Mouse (Mus musculus) spleen, adult 18-20 months (tissue): Measurements from ENCODE around the gene Dusp9.

Source experiments
- DNase-seq, 2 experiments: peaks; one replicate each; pipeline ENCODE4 v3.0.0; 2022; ENCODE audit warnings: mixed read lengths in 2 of 2

Dusp9 gene

DNA sequence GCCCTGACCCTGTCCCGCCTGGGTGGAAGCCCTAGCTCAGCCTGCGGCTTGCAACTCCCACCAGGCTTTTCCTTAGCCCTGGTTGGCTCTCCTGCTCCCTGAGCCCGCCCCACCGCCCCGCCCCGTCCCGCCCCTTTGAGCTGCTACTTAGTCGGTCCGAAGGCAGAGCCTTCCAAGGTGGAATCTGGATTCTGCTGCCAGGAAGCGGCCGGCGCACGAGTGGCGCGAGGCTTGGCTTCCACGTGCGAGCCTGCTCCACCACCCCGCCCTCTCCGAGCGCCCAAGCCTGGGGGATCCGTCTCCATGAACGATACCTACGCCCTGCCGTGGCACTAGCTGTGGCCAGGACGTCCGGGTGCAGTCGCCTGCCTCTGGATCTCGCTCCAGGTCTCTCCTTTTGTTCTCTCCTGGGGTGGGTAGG, at the start of gene Dusp9:
Gene Dusp9 (plus strand): TSS at position 165 of the 421 bp plus-strand sequence.
- no peak for DNase-seq

DNA sequence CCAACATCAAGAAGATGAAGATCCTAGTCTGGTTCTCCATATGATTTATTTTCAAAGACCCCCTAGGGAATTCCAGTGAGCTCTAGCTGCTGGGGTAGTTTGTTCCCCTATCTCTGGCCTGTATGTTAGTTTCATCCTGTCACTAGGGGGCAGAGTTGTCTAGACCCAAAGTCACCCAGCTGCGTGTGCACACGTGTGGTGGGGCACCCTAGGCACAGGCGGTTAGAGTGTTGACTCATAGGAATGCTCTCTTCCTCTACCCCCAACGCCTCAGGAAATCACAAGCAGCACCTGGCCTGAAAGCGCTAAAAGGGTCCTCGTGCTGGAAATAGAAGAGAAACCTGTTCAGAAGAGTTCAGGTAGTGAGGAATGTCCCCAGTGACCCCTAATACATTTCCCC, 46.0 kb upstream of the Dusp9 start:
- DNase-seq, result peak in 1 of 2 experiments; percentile 9

DNA sequence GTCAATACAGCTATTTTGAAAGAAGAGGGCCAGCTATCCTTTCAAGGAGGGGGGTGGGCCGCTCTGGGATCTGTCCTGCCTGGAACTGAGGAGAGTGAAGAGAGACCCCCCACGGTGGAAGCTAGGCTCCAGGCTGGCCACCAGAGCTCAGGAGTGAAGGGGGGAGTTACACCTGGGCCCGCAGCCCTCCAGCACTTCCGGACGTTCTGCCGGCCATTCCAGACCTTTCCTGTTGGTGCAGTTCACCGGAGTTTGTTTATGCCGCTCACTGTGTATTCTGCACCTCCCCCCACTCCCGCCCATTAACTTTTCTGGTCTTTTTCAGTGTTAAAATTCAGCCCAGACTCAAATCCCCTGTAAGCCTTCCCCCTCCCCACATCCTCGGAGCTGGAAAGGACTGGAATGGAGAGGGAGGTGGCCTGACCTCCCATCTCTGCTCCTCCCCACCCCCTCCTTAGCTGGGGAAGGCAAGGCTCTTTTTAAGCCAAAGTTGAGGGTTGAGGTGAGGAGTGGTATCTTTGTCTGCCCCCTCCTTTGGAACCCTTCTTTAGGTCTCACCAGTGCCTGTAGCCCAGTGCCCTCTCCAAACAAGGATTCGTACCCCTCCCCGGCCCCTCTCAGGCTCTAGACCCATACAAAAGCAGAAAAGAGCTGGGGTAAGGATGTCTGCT, 44.6 kb upstream of the Dusp9 start:
- no peak for DNase-seq

DNA sequence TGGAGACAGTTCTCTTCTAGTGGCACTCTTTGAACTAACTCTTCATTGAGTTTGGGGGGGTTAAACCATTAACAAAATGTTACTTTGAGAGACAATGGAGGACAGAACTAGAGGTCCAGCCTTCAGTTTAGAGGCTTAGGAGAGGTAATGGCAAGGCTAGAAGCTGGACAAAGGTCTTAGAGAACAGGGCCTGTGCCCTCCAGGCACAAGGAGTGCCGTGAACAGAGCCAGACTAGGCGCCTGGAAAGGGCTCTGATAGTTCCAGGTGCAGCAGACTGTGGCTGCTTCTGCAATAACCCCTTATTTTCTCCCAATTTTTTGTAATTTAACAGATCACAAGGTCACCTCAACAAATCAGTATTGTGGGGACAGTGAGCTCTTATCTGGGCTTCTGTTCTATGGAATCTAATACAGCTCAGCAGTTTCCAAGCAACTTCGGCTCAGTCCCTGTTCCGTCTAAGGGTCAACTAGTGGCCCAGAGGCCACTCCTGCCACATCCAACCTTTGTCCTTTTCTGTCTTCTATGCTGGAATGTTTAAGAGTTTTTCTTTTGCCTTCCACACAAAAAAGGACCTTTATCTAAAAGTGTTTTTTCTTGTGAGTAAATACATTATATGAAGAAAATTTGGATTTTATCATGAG, 43.8 kb upstream of the Dusp9 start:
- no peak for DNase-seq

DNA sequence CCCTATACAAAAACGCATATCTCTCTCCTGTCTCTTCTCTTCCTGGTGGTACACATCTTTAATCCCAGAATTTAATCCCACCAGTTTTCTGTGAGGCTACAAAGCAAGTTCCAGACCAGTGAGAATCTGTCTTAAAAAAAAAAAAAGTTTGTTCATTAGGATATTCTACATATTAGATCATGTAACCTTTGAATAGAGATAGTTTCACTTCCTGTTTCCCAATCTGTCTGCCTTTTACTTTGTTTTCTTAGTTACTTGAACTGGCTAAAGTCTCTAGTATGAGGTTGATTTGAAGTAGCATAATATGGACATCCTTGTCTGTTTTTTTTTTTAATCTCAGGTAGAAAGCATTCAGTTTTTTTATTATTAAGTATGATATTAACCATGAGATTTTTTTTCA, 37.8 kb upstream of the Dusp9 start:
- no peak for DNase-seq

DNA sequence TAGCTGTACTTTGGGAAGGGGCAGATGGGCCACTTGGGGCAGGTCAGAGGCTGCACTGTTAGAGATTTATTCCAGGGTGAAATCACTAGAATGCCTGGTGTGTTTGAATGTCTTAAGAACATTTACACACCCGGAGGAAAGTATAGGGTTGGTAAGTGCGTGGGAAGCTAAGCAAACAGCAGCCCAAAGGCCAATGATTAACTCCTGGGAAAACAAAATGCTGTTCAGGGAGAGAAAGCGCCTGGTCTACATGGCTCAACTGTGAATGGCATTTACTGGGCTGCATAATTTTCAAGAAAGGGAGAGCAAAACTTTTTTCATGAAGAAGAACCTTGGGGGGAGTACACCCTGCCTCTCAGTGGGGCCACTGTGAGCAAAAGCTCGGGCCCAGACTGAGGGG, 25.6 kb upstream of the Dusp9 start:
- no peak for DNase-seq

DNA sequence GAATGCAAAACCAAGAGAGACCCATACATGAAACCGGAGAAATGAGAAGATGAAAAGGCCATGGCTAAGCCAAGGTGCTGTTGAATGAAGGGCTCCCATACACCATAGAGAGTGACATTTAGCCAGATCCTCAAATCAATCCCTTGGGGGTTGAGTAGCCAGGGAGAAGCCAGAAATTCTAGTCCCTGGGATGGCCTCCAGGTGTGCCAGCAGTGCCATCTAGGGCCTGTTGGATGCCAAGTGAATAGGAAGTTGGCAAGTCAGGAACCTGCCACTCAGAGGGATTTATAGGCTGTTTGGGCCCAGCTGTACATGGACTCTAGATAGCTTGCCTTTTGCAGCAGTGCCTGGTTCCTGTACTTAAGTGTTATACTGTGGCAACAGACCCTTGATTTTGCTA, 23.3 kb upstream of the Dusp9 start:
- DNase-seq, result no peak

DNA sequence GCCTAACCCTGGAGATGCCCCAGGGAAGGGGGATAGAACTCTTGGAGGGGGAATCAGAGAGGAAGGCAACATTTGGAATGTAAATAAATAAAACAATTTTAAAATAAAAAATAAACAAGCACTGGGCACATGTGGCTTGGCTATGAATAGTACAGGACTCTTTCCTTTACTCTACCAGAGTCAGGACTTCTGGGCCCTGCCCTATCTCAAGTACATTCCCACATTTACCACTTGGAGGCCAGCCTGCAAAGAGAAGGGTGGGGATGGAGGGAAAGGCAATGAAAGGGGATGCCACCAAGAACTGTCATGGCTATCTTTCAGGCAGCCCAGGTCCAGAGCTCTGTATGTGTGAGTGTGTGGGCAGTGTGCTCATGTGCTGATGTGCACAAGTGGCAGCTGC, 19.8 kb upstream of the Dusp9 start:
- DNase-seq, result no peak

DNA sequence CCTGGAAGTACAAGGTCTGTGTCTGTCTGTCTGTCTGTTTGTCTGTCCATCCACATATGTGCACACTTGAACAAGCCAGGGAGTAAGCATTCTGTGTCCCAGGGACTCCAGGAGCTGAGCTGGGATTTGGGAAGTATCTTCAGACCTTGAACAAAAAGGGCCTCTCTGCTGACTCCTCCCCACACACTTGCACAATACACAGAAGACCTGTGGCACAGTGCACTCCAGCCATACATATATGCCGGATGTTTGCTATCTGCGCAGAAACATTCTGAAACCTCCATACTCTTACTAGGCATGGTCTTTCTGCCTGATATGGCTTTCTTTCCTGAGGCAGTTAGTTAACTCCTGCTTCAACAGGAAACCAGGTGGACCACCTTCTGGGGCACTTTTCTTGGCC, 19.3 kb upstream of the Dusp9 start:
- no peak for DNase-seq

DNA sequence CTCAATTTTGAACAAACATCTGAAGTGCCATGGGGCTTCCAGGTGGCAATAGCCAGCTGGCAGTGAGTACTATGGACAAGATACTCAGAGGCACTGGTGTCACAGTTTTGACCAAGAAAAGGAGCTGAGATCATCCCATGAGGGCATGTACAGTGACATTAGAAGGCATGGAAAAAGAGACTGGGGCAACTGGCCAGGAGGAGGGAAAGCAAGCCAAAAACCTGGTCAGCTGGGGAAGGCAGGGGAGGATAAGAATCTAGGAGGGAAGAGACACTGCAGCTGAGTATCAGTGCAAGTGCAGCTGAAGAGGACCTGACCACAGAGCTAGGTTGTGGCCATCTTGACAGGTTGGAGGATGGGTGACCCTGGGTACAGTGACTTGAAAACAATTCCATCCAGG, 12.2 kb upstream of the Dusp9 start:
- no peak for DNase-seq

DNA sequence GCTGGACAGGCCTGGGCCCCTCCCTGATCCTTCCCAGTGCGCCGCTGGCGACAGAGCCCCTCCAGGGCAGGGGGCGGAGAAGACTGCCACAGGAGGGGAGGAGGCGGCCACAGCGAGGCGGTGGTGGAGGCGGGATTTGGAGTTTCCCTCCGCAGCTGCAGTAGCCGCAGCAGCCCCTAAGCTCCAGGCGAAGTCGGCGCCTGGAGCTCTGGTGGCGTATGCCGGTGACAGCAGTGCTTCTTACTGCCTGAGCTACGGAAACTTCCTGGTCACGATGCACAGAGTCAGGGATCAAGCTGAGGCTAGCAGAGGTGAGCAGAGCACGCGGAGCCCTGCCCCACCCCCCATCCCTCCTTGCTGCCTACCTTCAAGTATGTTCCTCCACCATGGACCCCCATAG, 3.8 kb upstream of the Dusp9 start:
- no peak for DNase-seq

DNA sequence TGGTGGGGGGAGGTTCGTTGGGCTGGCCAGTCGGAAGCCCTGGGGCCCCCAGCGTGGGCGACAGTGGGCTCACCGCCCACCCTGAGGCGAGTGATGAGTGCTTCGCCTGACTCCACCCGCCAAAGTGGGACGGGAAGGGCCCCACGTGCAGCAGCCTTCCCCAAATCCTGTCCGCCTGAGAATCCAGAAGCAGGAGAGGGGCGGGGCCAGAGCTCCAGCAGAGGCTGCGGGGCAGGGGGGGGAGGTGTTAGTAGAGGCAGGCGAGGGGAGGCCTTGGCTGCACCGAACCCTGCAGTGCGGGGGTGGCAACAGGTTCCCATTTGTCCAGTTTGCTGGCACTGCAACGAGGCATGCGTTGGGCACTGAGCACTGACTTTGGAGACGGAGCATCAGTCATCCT, 1.8 kb upstream of the Dusp9 start:
- DNase-seq, result no peak

DNA sequence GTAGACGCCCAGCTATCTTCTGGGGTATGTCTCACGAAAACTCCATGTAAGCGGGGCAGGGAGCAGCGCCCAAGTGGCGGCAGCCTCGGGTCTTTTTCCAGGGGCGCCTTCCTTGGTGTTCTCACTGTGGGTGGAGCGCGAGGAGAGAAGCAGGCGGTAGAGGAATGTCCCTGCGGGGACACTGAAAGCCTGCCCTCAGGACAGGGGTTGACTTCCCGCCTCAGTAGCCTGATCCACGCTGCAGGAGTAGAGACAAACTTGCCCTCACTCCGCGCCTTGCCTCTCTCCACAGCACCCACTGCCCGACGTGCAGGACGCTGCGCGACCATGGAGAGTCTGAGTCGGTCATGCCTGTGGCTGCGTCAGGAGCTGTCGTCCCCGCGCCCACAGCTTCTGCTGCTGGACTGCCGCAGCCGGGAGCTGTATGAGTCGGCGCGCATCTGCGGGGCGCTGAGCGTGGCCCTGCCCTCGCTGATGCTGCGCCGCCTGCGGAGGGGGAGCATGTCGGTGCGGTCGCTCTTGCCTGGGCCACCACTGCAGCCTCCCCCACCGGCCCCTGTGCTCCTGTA, 766 bp downstream of the Dusp9 start:
- DNase-seq, result no peak

DNA sequence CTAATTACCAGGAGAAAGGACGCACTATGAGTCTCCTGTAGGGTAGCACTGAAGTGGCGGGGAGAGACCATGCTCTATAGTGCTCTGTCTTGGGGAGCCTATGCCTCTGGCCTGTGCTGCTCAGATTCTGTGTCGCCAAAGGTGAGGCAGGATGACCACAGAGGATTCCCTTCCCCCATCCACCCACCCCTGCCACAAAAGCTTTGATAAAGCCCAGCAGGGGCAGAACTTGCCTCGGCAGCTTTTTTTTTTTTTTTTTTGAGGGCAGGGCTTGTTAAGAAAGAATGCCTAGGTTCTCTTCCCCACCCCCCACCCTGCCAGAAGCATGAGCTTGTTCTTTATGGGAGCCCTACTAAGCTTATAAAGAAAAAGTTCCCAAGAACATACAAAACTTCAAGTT, 5.9 kb downstream of the Dusp9 start:
- DNase-seq, result no peak

DNA sequence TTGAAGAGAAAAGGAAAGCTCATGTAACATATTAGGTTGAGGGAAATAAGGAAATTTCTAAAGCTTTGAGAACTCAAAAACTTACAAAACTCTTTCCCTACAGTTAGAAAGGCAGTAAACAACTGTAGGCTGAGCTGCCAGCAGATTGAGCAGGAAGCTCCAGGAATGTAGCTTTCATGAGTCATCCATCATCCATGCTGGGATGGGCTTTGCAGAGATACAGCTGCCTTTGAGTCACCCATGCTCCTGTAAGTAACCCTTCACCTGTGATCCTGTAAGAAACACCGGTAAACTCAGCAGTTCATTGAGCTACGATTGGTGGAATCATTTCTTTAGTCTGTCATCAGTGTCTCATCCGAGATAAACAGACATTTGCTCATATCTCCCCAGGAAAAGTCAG, 11.7 kb downstream of the Dusp9 start:
- no peak for DNase-seq

DNA sequence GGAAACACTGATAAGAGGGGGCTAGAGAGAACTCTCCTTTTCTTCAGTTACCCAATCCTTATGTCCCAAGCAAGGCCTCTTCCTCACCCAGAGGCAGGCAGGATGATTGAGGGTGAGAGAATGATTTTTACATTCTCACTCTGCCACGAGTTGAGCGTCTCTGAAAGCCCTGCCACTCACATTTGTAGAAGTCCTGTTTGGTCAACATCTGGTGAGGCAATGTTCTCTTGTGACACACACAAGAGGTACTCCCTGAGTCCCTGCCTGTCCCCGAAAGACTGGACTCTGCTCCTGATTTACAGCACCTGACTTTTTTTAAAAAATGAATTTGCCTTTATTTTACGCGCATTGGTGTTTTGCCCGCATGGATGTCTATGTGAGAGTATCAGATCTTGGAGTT, 14.2 kb downstream of the Dusp9 start:
- DNase-seq, result no peak

DNA sequence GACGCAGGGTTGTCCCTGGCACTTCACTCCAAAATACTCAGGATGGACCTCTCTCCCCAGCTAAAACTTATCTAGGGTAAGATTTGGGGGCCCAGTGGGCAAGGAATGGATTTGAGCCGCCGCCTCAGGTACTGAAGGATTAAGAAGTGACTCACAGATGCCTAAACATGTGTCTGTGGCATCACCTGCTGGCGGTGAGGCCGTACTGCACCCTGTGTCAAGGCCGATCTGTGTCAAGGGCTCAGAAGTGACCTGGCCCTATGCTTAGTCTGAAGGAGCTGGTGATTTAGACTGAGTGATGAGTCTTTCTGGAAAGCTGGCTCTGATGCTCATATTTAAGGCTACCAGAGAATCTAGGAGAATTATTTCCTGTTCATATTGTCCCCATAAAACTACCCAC, 15.0 kb downstream of the Dusp9 start:
- peak in 1 of 2 experiments; percentile 72 for DNase-seq

DNA sequence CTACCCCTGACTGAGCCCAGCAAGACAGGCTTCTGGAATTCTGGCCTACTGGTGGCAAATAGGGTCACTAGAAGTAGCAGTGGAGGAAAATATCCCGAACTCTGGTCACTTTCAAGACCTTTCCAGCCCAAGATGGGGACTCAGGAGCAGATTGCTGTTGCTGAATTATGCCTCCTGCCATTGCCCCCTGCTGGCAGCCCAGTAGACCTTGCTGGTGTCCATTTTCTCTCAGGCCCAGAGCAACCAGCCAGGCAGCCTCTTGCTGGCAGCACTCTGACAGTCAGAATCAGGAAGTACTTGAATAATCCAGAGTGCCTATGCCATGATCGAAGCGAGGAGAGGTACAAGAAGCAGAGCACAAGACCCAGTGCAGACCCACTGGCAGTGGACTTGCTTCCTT, 16.3 kb downstream of the Dusp9 start:
- no peak for DNase-seq

DNA sequence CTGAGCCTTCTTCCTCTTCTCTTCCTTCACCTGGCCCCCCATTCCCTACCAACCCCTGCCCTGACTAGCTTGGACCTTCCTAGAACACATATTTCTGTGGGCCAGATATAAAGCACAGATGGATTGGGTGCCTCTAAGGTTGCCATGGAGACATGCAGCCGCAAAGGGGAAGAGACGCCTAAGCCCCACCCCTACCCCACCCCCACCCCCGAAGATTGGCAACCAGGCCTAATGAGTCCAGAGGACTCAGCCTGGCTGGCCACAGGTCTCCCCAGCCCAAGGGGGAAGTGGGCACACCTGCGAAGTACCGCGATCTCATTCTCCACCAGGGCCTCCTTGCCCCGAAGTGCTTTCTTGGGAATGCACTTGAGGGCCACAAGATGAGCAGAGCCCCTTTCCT, 19.2 kb downstream of the Dusp9 start:
- DNase-seq, result no peak

DNA sequence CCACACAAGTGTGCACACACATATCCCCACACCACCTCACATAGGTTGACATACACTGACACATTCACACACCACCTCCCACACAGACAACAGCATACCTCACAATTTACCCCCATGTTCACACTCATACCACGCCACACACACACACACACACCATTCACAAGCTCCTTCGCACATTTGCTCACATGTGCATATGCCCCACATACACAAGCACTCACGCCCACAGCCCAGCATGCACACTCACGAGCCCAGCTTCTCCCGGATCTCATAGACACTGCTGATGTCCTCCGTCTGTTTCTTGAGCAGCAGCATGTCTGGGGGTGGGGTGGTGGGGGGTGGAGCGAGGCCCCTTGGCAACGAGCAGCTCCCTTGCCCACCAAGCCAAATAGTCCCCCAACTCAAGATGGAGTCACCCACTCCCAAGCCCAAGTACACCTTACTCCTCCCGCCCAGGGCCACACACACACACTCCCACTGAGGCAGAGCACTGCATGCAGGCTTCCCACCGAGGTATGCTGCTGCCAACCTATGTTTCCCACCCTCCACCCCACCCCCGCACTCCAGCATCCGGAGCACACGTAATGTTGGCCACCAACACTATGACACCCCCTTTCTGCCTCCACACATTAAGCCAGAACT, 19.8 kb downstream of the Dusp9 start:
- DNase-seq, result no peak

DNA sequence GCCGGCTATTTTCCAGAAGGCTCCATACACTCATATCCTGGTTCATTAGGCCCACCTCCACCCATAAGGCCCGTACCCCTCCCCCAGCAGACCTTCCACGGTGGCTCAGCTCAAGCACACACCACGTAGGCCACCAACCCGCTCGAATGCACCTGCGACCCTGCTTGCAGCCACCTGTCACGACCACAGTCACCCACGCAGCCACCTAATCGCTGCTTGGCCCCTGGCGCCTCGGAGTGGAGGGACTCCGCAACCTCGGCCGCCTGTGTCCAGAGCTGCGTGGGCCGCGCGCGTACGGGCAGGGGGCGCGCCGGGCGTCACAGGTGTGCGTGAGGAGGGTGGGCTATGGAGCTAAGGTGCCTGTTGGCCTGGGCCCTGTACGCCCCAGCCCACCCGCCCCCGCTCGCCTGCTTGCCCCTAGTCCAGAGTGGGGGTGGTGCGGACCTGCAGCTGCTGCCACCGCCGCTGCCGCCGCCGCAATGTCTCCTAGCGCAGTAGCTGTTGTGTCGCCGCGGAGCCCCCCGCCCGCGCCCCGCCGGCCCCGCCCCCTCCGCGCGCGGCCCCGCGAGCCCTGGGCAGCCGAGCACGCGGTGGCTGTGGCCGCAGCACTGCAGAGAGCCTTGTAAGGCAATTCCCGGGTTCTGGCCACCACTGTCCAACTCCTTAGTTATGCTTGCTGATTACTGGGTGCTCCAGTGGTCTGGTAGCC, 20.5 kb downstream of the Dusp9 start, which contains the start of gene Pnck:
Gene Pnck (minus strand): TSS at position 543 of the 709 bp plus-strand sequence.
- DNase-seq, result no peak

DNA sequence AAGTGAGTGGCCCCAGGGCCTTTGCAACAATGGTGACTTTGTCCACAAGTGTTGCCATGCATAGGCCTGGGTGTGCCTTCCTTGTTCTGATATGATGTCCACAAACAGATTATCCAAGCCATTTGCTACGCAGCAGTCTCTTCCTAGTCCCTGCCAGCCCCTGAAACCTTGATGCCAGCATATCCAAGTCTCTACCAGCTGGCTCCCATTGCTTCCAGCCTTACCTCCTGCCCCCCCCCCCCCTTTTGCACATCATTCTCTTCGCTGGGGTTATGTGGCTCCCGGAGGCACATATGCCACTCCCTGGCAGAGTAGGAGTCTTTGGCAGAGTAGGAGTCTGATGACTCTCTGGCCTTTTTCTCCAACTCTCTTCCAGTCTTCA, 21.1 kb downstream of the Dusp9 start:
- DNase-seq, result no peak

DNA sequence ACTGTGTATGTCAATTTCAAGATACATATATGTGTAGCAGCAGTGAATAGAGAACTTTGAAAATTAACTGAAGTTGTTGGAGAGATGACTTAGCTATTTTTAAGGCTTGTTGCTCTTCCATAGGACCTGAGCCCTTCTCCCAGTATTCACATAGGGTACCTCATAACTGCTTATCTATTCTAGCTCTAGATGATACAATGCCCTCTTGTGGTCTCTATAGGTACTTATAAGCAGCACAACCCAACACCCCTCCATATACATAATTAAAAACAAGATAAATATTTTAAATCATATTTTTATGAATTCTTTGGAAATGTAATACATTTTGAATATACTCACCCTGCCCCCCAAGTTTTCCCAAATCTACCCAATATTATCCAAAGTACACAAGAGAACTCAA, 23.9 kb downstream of the Dusp9 start:
- DNase-seq, result no peak
